Comparison of ENCODE assay signal across 8 mouse cellular contexts in genomic region chr12:84617663-84618062, GRCm38 (mm10). TPM values are rescaled to one million over a fixed set of nuclear protein-coding genes. Genes with fewer than 3 reads are reported as not detected.
DNase-seq lines count a peak whose midpoint lies in the region; ATAC-seq and TF ChIP-seq lines count a peak whose summit lies in the region.
"Had no signal": no experiment of that assay in that cellular context is flagged by ENCODE, and none has a peak within 500 bp of the region (broad histone marks: within the 10 kb centered on the region; RNA-seq: fewer than 3 reads in every experiment).

No protein-coding gene starts in this region.

- peaks cover 20% of the 10 kb centered on the region for H3K4me1 ChIP-seq in G1E (ENCODE audit: insufficient read depth, low read depth, low read length)

- ATAC-seq in G1E (ENCODE audit: extremely low read depth, insufficient number of reproducible peaks, low FRiP score, poor library complexity, severe bottlenecking), result peak; percentile 7; the same call in 1 of the 2 replicates

- H3K27me3 ChIP-seq in G1E (ENCODE audit: insufficient read depth, low read length), result no peaks in the 10 kb centered on the region; the same call in 1 of the 2 replicates

- no peak for TF ChIP-seq CTCF in G1E (IDR thresholded peaks at IDR 0.05; ENCODE audit: low read depth, low read length)

- H3K36me3 ChIP-seq in G1E (replicated peaks), result peaks cover 26% of the 10 kb centered on the region

- no peaks in the 10 kb centered on the region for H3K9me3 ChIP-seq in G1E (replicated peaks)

- peak overlapping the region; percentile 79 for H3K4me3 ChIP-seq in G1E (ENCODE audit: low read depth, low read length)

- DNase-seq in CD4-positive, CD25-positive, alpha-beta regulatory T cell, adult 2 months (ENCODE audit: low read depth, low spot score), result peak; percentile 41
- DNase-seq in G1E (ENCODE audit: low spot score), result no peak
- DNase-seq in fibroblast of lung, adult 2 months (ENCODE audit: low read depth), result peak; percentile 23
- peak; percentile 26 to 32 for DNase-seq in kidney, adult 8-10 months
- peak; percentile 8 for DNase-seq in lung, postnatal 14 days
- no peak for DNase-seq in layer of hippocampus, postnatal 14 days (ENCODE audit: low spot score in 2 of 2)
- no peak for DNase-seq in gastrocnemius, adult 8-10 months (ENCODE audit: low spot score in 2 of 2)

RNA-seq across cellular contexts. Expression of gene Abcd4, which starts 0.5 kb away (rescaled TPM):
- 11.9 and 31.2 TPM in 2 replicates for total RNA-seq in G1E (2014; fragmentation: Nextera tagmentation)
- 8.7 TPM in 2 replicates for total RNA-seq in G1E (2017)
- 2.9 and 5.3 TPM in 2 replicates for polyA plus RNA-seq in G1E (2012)
- total RNA-seq in layer of hippocampus, postnatal 14 days (2021), result 10 to 100 TPM; 15.6 to 15.7 TPM
- 1 to 10 TPM; 4.2 to 5.4 (median 4.9) TPM for total RNA-seq in gastrocnemius, adult 8-10 months (2022)

RNA-seq across cellular contexts. Expression of gene Vrtn, which starts 23.2 kb away (rescaled TPM):
- total RNA-seq in G1E (2014; fragmentation: Nextera tagmentation) (not detected in 2 replicates), G1E (2017) (0.05 TPM in 1 of 2 replicates, not detected in the other)
- not detected in 2 replicates for polyA plus RNA-seq in G1E (2012)
- not detected for total RNA-seq in layer of hippocampus, postnatal 14 days (2021)
- total RNA-seq in gastrocnemius, adult 8-10 months (2022), result not detected
- polyA plus RNA-seq: large intestine, adult 2 months had no signal

RNA-seq across cellular contexts. Expression of gene Vsx2, which starts 48.1 kb away (rescaled TPM):
- total RNA-seq in G1E (2014; fragmentation: Nextera tagmentation), result not detected in 2 replicates
- 0.05 and 0.06 TPM in 2 replicates for total RNA-seq in G1E (2017)
- polyA plus RNA-seq in G1E (2012), result not detected in 2 replicates
- under 1 TPM; 0.23 to 0.31 TPM for total RNA-seq in layer of hippocampus, postnatal 14 days (2021)
- not detected for total RNA-seq in gastrocnemius, adult 8-10 months (2022)
- polyA plus RNA-seq: large intestine, adult 2 months had no signal

Comparison
In these comparisons a context has a peak if more than half of its experiments do, and no peak if none do; other contexts are left out.
1. DNase-seq: peak in CD4-positive, CD25-positive, alpha-beta regulatory T cell, adult 2 months (single experiment), fibroblast of lung, adult 2 months (single experiment), kidney, adult 8-10 months (2 of 2) and lung, postnatal 14 days (single experiment); none in G1E (single experiment), layer of hippocampus, postnatal 14 days (0 of 2) and gastrocnemius, adult 8-10 months (0 of 2).